Mouse (Mus musculus) megakaryocyte, embryonic 14.5 days (primary cell): ENCODE results near the gene Cyp4f16.
"Not testable (repeated sequence)": the region's sequence is repeated elsewhere in the genome, so short reads cannot be mapped to it uniquely, and the experiment has no call there.

Experiments used
- FLI1 ChIP-seq: IDR thresholded peaks from 2 replicates; pipeline ENCODE4 v1.6.1; 2012; ENCODE audit warnings: low read length, inconsistent platforms, mixed read lengths
- GATA1 ChIP-seq: IDR thresholded peaks from 3 replicates; pipeline ENCODE4 v1.6.1; 2012; ENCODE audit warnings: mixed read lengths, low read length, inconsistent platforms, borderline replicate concordance

- not testable (repeated sequence) for TF ChIP-seq GATA1, FLI1
These were observed 4.0 kb upstream of the Cyp4f16 start for GRCm38 (mm10) chr17:32532356-32532755.
